Mouse (Mus musculus): Measurements from ENCODE around the gene Ubqln1. TPM values are rescaled to one million over a fixed set of nuclear protein-coding genes. Genes with fewer than 3 reads are reported as not detected.
A peak's percentile ranks its signal among the peaks of the same experiment; 100 is the strongest.

Ubqln1 gene
- total and polyA plus RNA-seq, 3 experiments = 68.6 to 146 TPM; not detected in 1

DNA sequence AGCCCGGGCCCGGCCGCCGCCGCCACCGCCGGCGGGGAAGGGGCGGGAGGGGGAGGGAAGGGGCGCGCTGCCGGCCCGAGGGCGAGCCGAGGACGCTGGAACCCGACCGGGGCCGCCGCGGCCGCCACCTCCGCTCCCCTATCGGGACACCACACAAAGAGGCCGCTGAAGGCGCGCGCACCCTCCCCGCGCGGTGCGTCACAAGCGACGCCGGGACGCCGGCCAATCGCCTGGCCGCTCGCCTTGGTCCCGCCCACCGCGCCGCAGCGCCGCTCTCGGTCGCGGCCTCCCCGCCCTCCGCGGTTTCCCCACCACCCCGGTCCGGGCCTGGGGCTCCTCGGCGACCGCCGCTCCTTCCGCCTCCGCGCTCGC lies 87.1 kb downstream of the Ubqln1 start, which contains the start of gene Hnrnpa0 (continued):
- TF ChIP-seq POLR2A (IDR thresholded peaks at IDR 0.05; ENCODE audit: control insufficient read depth in 1 of 2, insufficient read depth in 1 of 2, low read depth in 1 of 2, low read length in 2 of 2, poor library complexity in 1 of 2) = peak in 1 of 2 experiments; percentile 68; a peak in 1 of 4 replicates
- TF ChIP-seq MYB (IDR thresholded peaks at IDR 0.05; ENCODE audit: low read depth, low read length) = no peak
- no peak for TF ChIP-seq GATA1 (IDR thresholded peaks at IDR 0.05; ENCODE audit: low read depth, low read length)
- TF ChIP-seq POLR2AphosphoS2 (IDR thresholded peaks at IDR 0.05; ENCODE audit: low read length) = no peak; the same call in 1 of the 2 replicates
- no peak for TF ChIP-seq E2F4 (IDR thresholded peaks at IDR 0.05; ENCODE audit: borderline replicate concordance, low read depth, low read length)
- TF ChIP-seq ZKSCAN1 (IDR thresholded peaks at IDR 0.05; ENCODE audit: low read depth, low read length) = no peak
- 0 out of 2 replicates have a peak, but pooled peaks have one; percentile 19 for TF ChIP-seq MXI1 (IDR thresholded peaks at IDR 0.05; ENCODE audit: low read depth, low read length)
- TF ChIP-seq ZC3H11A (IDR thresholded peaks at IDR 0.05; ENCODE audit: low read depth, low read length) = no peak

- Histone ChIP-seq H3K9me3 (replicated peaks; ENCODE audit: insufficient read depth, low read length) (no peaks in the 10 kb centered on the region), H3K27ac (ENCODE audit: control insufficient read depth, low read depth, low read length) (peak overlapping the region; percentile 90), H3K4me3 (ENCODE audit: control insufficient read depth in 1 of 2, insufficient read depth in 1 of 2, low read depth in 2 of 2, low read length in 2 of 2) (peak overlapping the region; percentile 91 to 96), H3K27me3 (ENCODE audit: control insufficient read depth in 1 of 2, insufficient read depth in 2 of 2, low read length in 2 of 2) (no peaks in the 10 kb centered on the region), H3K9ac (ENCODE audit: control insufficient read depth, low read depth, low read length, poor library complexity, severe bottlenecking) (peak overlapping the region; percentile 99), H3K4me1 (ENCODE audit: control insufficient read depth in 1 of 2, insufficient read depth in 2 of 2, low read length in 2 of 2) (peaks cover 3 to 17% of the 10 kb centered on the region in 2 experiments), H3K36me3 (ENCODE audit: control insufficient read depth in 1 of 2, insufficient read depth in 2 of 2, low read length in 2 of 2) (peaks cover 4 to 26% of the 10 kb centered on the region in 2 experiments; a peak in 3 of 4 replicates), H3K79me2 (ENCODE audit: control insufficient read depth, insufficient read depth, low read length, poor library complexity) (peaks cover 32% of the 10 kb centered on the region)
- TF ChIP-seq MYC (IDR thresholded peaks at IDR 0.05; ENCODE audit: low read depth, low read length) = 0 out of 2 replicates have a peak, but pooled peaks have one; percentile 26
- TF ChIP-seq MXI1 (IDR thresholded peaks at IDR 0.05; ENCODE audit: low read depth, low read length) = peak; percentile 58
- peak; percentile 42; the same call in 1 of the 2 replicates for TF ChIP-seq POLR2AphosphoS2 (IDR thresholded peaks at IDR 0.05; ENCODE audit: low read length)
- TF ChIP-seq POLR2A (IDR thresholded peaks at IDR 0.05; ENCODE audit: control insufficient read depth in 1 of 2, insufficient read depth in 1 of 2, low read depth in 1 of 2, low read length in 2 of 2, poor library complexity in 1 of 2) = 0 out of 4 replicates have a peak, but pooled peaks of 1 of the 2 experiments have one; percentile 9
- TF ChIP-seq KAT2A (conservative IDR thresholded peaks at IDR 0.05; ENCODE audit: low read depth, low read length) = no peak
- no peak for TF ChIP-seq GABPA (IDR thresholded peaks at IDR 0.05; ENCODE audit: low read depth, low read length)
- TF ChIP-seq POLR2AphosphoS5 (IDR thresholded peaks at IDR 0.05; ENCODE audit: borderline replicate concordance, low read depth, low read length) = peak; percentile 33; the same call in 1 of the 2 replicates
- TF ChIP-seq MAFK (IDR thresholded peaks at IDR 0.05; ENCODE audit: borderline replicate concordance, low read depth, low read length) = no peak
- TF ChIP-seq SIN3A (IDR thresholded peaks at IDR 0.05; ENCODE audit: low read length) = peak; percentile 34; the same call in 1 of the 2 replicates
- TF ChIP-seq UBTF (IDR thresholded peaks at IDR 0.05; ENCODE audit: borderline replicate concordance, insufficient read depth, low read depth, low read length) = peak; percentile 81; the same call in 1 of the 2 replicates
- TF ChIP-seq MAX (IDR thresholded peaks at IDR 0.05; ENCODE audit: low read length) = peak; percentile 64
- no peak for TF ChIP-seq JUND (IDR thresholded peaks at IDR 0.05; ENCODE audit: low read depth, low read length)
- TF ChIP-seq CHD1 (IDR thresholded peaks at IDR 0.05; ENCODE audit: low read depth, low read length) = peak; percentile 89; the same call in 1 of the 2 replicates
- peak; percentile 69 for DNase-seq (ENCODE audit: low read depth, low spot score)
Measured at GRCm38 (mm10) chr13:58127766-58128361, 87.6 kb downstream of the Ubqln1 start.
